Mouse (Mus musculus) liver, adult 2 months (tissue): ENCODE measurements around the gene Aqr.

Source experiments
- CTCF ChIP-seq: fragments of 200-500 bp; IDR thresholded peaks from 2 replicates; pipeline ENCODE4 v1.5.1; 2011; ENCODE audit warnings: low read depth, low read length, control low read depth
- POLR2A ChIP-seq: fragments of 200-500 bp; IDR thresholded peaks from 2 replicates; pipeline ENCODE4 v1.6.1; 2011; ENCODE audit warnings: low read length, control low read depth; ENCODE audit not compliant: insufficient read depth; ENCODE audit errors: extremely low read depth

- TF ChIP-seq POLR2A = no peak
- TF ChIP-seq CTCF = no peak
These were observed 126.7 kb downstream of the Aqr start for GRCm38 (mm10) chr2:114060071-114060591.
